Mouse (Mus musculus): Measurements from ENCODE around the gene Gpat3. TPM values are rescaled to one million over a fixed set of nuclear protein-coding genes. Genes with fewer than 3 reads are reported as not detected.
A peak's percentile ranks its signal among the peaks of the same experiment; 100 is the strongest.

Gpat3 gene
- polyA plus RNA-seq, 1 experiment from 2014 or later, result 5.0 TPM

DNA sequence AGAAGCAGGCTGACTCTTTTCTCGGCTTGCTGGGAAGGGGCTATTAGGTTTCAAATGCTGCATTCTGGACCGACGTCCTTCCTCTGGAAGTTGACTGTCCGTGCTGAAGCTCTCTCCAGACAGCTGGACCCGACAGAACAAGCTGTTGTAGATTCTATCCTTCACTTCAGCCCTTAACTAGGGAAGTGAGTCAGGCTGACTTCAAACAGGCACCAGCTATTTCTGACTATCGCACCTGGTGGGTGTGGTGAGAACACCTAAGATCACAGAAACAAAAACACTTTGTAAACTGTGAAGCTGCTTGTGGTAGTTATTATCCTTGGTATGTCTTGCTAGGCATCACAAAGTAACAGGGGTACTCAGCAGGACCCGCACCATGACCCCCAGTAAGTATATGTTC is 19.0 kb upstream of the Gpat3 start:
- 66% methylated on average over 7 of the region's 7 CpGs for WGBS (ENCODE audit: insufficient replicate concordance)
- no peak overlapping the region for H3K4me2 ChIP-seq (ENCODE audit: low read depth, low read length)
- no peaks in the 10 kb centered on the region for H3K27me3 ChIP-seq (ENCODE audit: control insufficient read depth, insufficient read depth, low read depth, low read length)
- H3K27ac ChIP-seq (ENCODE audit: low read length), result no peak overlapping the region
- no peaks in the 10 kb centered on the region for H3K4me1 ChIP-seq (ENCODE audit: control insufficient read depth, low read depth, low read length)
- no peaks in the 10 kb centered on the region for H3K36me3 ChIP-seq (ENCODE audit: control insufficient read depth, insufficient read depth)
- no peak overlapping the region for H3K4me3 ChIP-seq (ENCODE audit: low read depth, low read length)
- no peaks in the 10 kb centered on the region for H3K9me3 ChIP-seq (replicated peaks; ENCODE audit: control insufficient read depth, low read length)
- no peak overlapping the region for H3K9ac ChIP-seq (ENCODE audit: low read depth, low read length)
- ATAC-seq (ENCODE audit: low read depth), result no peak

DNA sequence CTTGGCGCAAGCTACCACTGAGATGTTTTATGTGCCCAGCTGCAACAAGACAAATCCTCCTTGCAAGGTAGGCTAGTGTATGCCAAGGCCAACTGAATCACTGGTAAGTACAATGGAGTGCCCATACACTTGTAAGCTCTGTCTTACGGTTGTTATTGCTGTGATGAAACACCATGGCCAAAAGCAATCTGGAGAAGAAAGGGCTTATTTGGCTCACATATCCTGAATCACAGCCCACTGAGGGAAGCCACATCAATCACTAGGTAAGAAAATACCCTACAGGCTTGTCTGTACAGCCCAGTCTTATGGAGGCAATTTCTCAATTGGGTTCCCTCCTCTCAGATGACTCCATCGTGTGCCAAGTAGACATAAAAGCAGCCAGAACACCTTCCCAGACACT is 16.8 kb upstream of the Gpat3 start:
- no peaks in the 10 kb centered on the region for H3K36me3 ChIP-seq (ENCODE audit: control insufficient read depth, insufficient read depth)
- H3K9me3 ChIP-seq (replicated peaks; ENCODE audit: control insufficient read depth, low read length), result no peaks in the 10 kb centered on the region
- WGBS (ENCODE audit: insufficient replicate concordance), result 74% methylated on average over 3 of the region's 3 CpGs

DNA sequence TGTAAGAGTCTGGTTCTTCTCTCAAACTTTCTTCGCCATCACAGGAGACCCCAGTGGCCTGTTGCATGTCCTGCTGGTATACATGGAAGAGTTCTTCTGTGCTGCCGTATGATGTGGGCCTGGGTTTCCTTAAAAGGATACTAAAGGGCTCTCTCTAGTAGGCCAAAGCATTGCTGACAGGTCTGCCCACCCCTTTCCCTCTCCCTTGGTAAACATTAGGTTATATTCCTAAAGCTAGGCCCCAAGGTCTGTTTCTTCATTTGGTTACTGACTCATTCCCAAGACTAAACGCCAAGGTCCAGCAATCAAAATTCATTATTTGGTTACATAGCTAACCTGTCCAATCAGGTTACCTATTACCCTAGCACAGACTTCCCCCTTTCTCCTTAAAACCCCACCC is 12.8 kb upstream of the Gpat3 start:
- Histone ChIP-seq H3K36me3 (ENCODE audit: control insufficient read depth, insufficient read depth) (no peaks in the 10 kb centered on the region), H3K27me3 (ENCODE audit: control insufficient read depth, insufficient read depth, low read depth, low read length) (no peaks in the 10 kb centered on the region), H3K9ac (ENCODE audit: low read depth, low read length) (no peak overlapping the region), H3K4me2 (ENCODE audit: low read depth, low read length) (no peak overlapping the region), H3K4me1 (ENCODE audit: control insufficient read depth, low read depth, low read length) (no peaks in the 10 kb centered on the region), H3K4me3 (ENCODE audit: low read depth, low read length) (no peak overlapping the region), H3K27ac (ENCODE audit: low read length) (no peak overlapping the region), H3K9me3 (replicated peaks; ENCODE audit: control insufficient read depth, low read length) (no peaks in the 10 kb centered on the region)
- 69% methylated on average over 3 of the region's 3 CpGs for WGBS (ENCODE audit: insufficient replicate concordance)
- no peak for ATAC-seq (ENCODE audit: low read depth)

More for the DNA sequence above, 16.8 kb upstream of the Gpat3 start:
- no peak overlapping the region for H3K4me3 ChIP-seq (ENCODE audit: low read depth, low read length)
- no peak overlapping the region for H3K4me2 ChIP-seq (ENCODE audit: low read depth, low read length)
- H3K27ac ChIP-seq (ENCODE audit: low read length), result no peak overlapping the region
- ATAC-seq (ENCODE audit: low read depth), result no peak
- no peaks in the 10 kb centered on the region for H3K27me3 ChIP-seq (ENCODE audit: control insufficient read depth, insufficient read depth, low read depth, low read length)
- no peak overlapping the region for H3K9ac ChIP-seq (ENCODE audit: low read depth, low read length)
- H3K4me1 ChIP-seq (ENCODE audit: control insufficient read depth, low read depth, low read length), result no peaks in the 10 kb centered on the region

GRCm38 (mm10) chr5:100833841-100834240 is 11.7 kb upstream of the Gpat3 start:
- H3K4me1 ChIP-seq (ENCODE audit: control insufficient read depth, low read depth, low read length), result no peaks in the 10 kb centered on the region
- H3K4me3 ChIP-seq (ENCODE audit: low read depth, low read length), result no peak overlapping the region
- ATAC-seq (ENCODE audit: low read depth), result no peak
- H3K36me3 ChIP-seq (ENCODE audit: control insufficient read depth, insufficient read depth), result no peaks in the 10 kb centered on the region
- no peak overlapping the region for H3K27ac ChIP-seq (ENCODE audit: low read length)
- no peaks in the 10 kb centered on the region for H3K9me3 ChIP-seq (replicated peaks; ENCODE audit: control insufficient read depth, low read length)
- 58% methylated on average over 2 of the region's 2 CpGs for WGBS (ENCODE audit: insufficient replicate concordance)
- no peaks in the 10 kb centered on the region for H3K27me3 ChIP-seq (ENCODE audit: control insufficient read depth, insufficient read depth, low read depth, low read length)
- no peak overlapping the region for H3K4me2 ChIP-seq (ENCODE audit: low read depth, low read length)
- H3K9ac ChIP-seq (ENCODE audit: low read depth, low read length), result no peak overlapping the region

DNA sequence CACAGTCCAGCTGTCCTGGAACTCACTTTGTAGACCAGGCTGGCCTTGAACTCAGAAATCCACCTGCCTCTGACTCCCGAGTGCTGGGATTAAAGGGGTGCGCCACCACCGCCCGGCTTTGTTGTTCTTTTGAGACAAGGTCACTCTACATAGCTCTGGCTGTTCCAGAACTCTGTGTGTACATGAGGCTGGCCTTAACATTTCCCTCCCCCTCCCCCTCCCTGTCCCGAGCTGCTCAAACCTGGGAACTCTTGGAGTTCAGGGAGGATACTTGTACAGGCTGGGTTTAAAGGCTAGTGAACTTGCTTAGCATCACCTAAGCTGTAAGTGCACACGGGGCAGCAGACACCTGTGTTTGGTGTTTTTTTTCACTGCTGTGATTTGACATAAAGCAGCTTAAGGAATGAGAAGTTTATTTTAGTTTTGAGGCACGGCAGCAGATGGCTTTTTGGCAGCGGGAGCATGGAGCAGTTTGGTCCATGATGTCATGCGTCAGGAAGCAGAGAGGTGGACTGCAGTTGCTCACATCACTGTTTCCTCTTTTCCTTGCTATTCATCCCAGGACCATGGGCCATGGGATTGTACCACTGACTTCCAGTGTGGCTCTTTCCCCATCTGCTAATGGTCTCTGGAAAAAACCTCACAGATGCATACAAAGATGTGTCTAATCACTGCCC is 9.5 kb upstream of the Gpat3 start:
- H3K9me3 ChIP-seq (replicated peaks; ENCODE audit: control insufficient read depth, low read length), result no peaks in the 10 kb centered on the region
- H3K4me2 ChIP-seq (ENCODE audit: low read depth, low read length), result no peak overlapping the region
- H3K36me3 ChIP-seq (ENCODE audit: control insufficient read depth, insufficient read depth), result no peaks in the 10 kb centered on the region
- no peak overlapping the region for H3K4me3 ChIP-seq (ENCODE audit: low read depth, low read length)
- no peaks in the 10 kb centered on the region for H3K27me3 ChIP-seq (ENCODE audit: control insufficient read depth, insufficient read depth, low read depth, low read length)
- H3K4me1 ChIP-seq (ENCODE audit: control insufficient read depth, low read depth, low read length), result no peaks in the 10 kb centered on the region
- no peak overlapping the region for H3K27ac ChIP-seq (ENCODE audit: low read length)
- H3K9ac ChIP-seq (ENCODE audit: low read depth, low read length), result no peak overlapping the region
- 44% methylated on average over 9 of the region's 9 CpGs for WGBS (ENCODE audit: insufficient replicate concordance)
- ATAC-seq (ENCODE audit: low read depth), result no peak

GRCm38 (mm10) chr5:100837907-100838306 is 7.6 kb upstream of the Gpat3 start:
- WGBS (ENCODE audit: insufficient replicate concordance), result 65% methylated on average over 7 of the region's 7 CpGs
- H3K9ac ChIP-seq (ENCODE audit: low read depth, low read length), result no peak overlapping the region

GRCm38 (mm10) chr5:100844485-100844884 is 1.0 kb upstream of the Gpat3 start:
- ATAC-seq (ENCODE audit: low read depth), result no peak
- Histone ChIP-seq H3K27ac (ENCODE audit: low read length) (no peak overlapping the region), H3K36me3 (ENCODE audit: control insufficient read depth, insufficient read depth) (no peaks in the 10 kb centered on the region), H3K9ac (ENCODE audit: low read depth, low read length) (no peak overlapping the region), H3K4me2 (ENCODE audit: low read depth, low read length) (no peak overlapping the region), H3K27me3 (ENCODE audit: control insufficient read depth, insufficient read depth, low read depth, low read length) (peaks cover 36% of the 10 kb centered on the region), H3K4me3 (ENCODE audit: low read depth, low read length) (no peak overlapping the region), H3K4me1 (ENCODE audit: control insufficient read depth, low read depth, low read length) (no peaks in the 10 kb centered on the region), H3K9me3 (replicated peaks; ENCODE audit: control insufficient read depth, low read length) (no peaks in the 10 kb centered on the region)
- 49% methylated on average over 3 of the region's 3 CpGs for WGBS (ENCODE audit: insufficient replicate concordance)

More at GRCm38 (mm10) chr5:100837907-100838306, 7.6 kb upstream of the Gpat3 start:
- no peak for ATAC-seq (ENCODE audit: low read depth)
- no peaks in the 10 kb centered on the region for H3K9me3 ChIP-seq (replicated peaks; ENCODE audit: control insufficient read depth, low read length)
- H3K36me3 ChIP-seq (ENCODE audit: control insufficient read depth, insufficient read depth), result no peaks in the 10 kb centered on the region
- no peak overlapping the region for H3K4me2 ChIP-seq (ENCODE audit: low read depth, low read length)
- no peak overlapping the region for H3K4me3 ChIP-seq (ENCODE audit: low read depth, low read length)
- H3K27ac ChIP-seq (ENCODE audit: low read length), result no peak overlapping the region
- no peaks in the 10 kb centered on the region for H3K27me3 ChIP-seq (ENCODE audit: control insufficient read depth, insufficient read depth, low read depth, low read length)
- no peaks in the 10 kb centered on the region for H3K4me1 ChIP-seq (ENCODE audit: control insufficient read depth, low read depth, low read length)

DNA sequence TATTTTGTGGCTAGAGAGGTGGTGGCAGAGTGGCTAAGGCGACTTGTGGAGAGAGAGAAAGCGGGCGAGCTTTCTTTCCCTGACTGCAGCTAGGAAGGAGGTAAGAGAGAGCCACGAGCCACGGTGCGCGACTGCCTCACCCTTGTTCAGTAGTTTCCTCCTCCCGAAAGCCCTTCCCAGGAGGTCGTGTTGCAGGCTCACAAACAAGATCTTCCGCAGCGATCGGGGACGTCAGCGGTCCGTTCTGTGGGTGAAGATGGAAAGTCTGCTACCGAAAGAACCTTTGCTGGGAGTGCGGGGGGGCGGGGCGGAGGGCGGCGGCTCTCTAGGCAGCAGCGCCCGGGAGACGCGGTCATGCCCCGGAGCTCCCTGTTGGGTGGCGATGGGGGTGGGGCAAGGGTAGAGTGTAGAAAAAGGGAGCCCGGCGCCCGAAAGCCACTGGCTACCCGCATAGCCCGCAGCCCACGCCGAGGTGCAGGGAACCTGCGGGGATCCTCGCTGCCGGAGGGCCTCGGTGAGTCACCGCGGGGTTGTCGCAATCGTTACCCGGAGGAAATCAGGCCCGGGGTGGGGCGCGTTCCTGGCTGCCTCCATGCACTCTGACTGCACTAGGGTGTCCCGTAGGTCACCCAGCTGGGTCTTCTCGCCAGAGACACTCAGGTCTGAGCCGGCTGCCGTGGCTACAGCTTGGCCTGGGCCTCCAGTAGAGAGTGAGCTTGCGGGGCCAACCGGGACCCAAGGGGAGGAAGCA is 510 bp downstream of the Gpat3 start:
- peak; percentile 82 for ATAC-seq (ENCODE audit: low read depth)
- WGBS (ENCODE audit: insufficient replicate concordance), result under 1% methylated on average over 52 of the region's 52 CpGs
- H3K27ac ChIP-seq (ENCODE audit: low read length), result peak overlapping the region; percentile 65

GRCm38 (mm10) chr5:100846599-100846920 is 1.0 kb downstream of the Gpat3 start:
- Histone ChIP-seq H3K4me3 (ENCODE audit: low read depth, low read length) (peak overlapping the region; percentile 62), H3K9ac (ENCODE audit: low read depth, low read length) (peak overlapping the region; percentile 59), H3K27ac (ENCODE audit: low read length) (peak overlapping the region; percentile 65), H3K27me3 (ENCODE audit: control insufficient read depth, insufficient read depth, low read depth, low read length) (peaks cover 36% of the 10 kb centered on the region), H3K4me2 (ENCODE audit: low read depth, low read length) (peak overlapping the region; percentile 63), H3K36me3 (ENCODE audit: control insufficient read depth, insufficient read depth) (no peaks in the 10 kb centered on the region), H3K4me1 (ENCODE audit: control insufficient read depth, low read depth, low read length) (no peaks in the 10 kb centered on the region), H3K9me3 (replicated peaks; ENCODE audit: control insufficient read depth, low read length) (no peaks in the 10 kb centered on the region)
- peak; percentile 49 for ATAC-seq (ENCODE audit: low read depth)
- under 1% methylated on average over 20 of the region's 22 CpGs for WGBS (ENCODE audit: insufficient replicate concordance)

More for the DNA sequence above, 510 bp downstream of the Gpat3 start:
- H3K4me2 ChIP-seq (ENCODE audit: low read depth, low read length), result peak overlapping the region; percentile 63
- no peaks in the 10 kb centered on the region for H3K4me1 ChIP-seq (ENCODE audit: control insufficient read depth, low read depth, low read length)
- H3K9me3 ChIP-seq (replicated peaks; ENCODE audit: control insufficient read depth, low read length), result no peaks in the 10 kb centered on the region
- peak overlapping the region; percentile 62 for H3K4me3 ChIP-seq (ENCODE audit: low read depth, low read length)
- H3K27me3 ChIP-seq (ENCODE audit: control insufficient read depth, insufficient read depth, low read depth, low read length), result peaks cover 36% of the 10 kb centered on the region
- H3K36me3 ChIP-seq (ENCODE audit: control insufficient read depth, insufficient read depth), result no peaks in the 10 kb centered on the region
- peak overlapping the region; percentile 59 for H3K9ac ChIP-seq (ENCODE audit: low read depth, low read length)
